Mouse (Mus musculus): ENCODE results near the gene Krba1.

DNA sequence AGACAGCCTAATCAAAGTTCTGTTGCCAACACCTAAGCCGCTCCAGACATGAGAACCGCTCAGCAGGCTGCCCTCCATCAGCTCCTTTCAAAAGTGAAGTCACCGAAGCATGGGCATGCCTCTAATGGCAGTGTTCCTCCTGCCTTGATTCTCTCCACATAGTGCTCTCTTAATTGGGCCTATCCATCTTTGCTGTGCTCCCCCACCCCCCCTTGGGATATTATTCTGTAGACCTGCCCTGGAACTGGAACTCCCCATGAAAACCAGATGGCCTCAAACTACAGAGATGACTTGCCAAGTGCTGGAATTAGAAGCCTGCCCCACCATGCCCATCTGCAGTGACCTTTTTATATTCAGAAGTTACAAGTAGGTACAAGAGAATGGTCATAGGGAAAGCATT, 27.9 kb downstream of the Krba1 start:
- TF ChIP-seq BHLHE40 (IDR thresholded peaks at IDR 0.05; ENCODE audit: borderline replicate concordance, low read depth, low read length) = no peak
- TF ChIP-seq MAX (IDR thresholded peaks at IDR 0.05; ENCODE audit: low read length) = no peak
- TF ChIP-seq RCOR1 (IDR thresholded peaks at IDR 0.05; ENCODE audit: low read depth, low read length) = no peak
- no peak for TF ChIP-seq CTCF (IDR thresholded peaks at IDR 0.05 in 2 of 3, conservative IDR thresholded peaks at IDR 0.05 in 1 of 3; ENCODE audit: control insufficient read depth in 1 of 3, insufficient read depth in 1 of 3, low read depth in 2 of 3, low read length in 3 of 3, poor library complexity in 1 of 3, severe bottlenecking in 1 of 3)
- no peak for TF ChIP-seq POLR2A (IDR thresholded peaks at IDR 0.05; ENCODE audit: control insufficient read depth in 1 of 2, insufficient read depth in 1 of 2, low read depth in 1 of 2, low read length in 2 of 2, poor library complexity in 1 of 2)
- TF ChIP-seq JUND (IDR thresholded peaks at IDR 0.05; ENCODE audit: low read depth, low read length) = no peak

Data from MEL (cell line).